Mouse (Mus musculus) forebrain, postnatal 0 days (tissue): ENCODE measurements around the gene Myo10. TPM values are rescaled to one million over a fixed set of nuclear protein-coding genes. Genes with fewer than 3 reads are reported as not detected.

ENCODE experiments used
- ATAC-seq: fragments of 200-750 bp; cut with Nextera tagmentation; 2 replicates; pipeline ENCODE4 v1.8.0; 2017; ENCODE audit warnings: mild to moderate bottlenecking, moderate library complexity
- DNase-seq: peaks from one replicate; pipeline ENCODE4 v3.0.0-alpha.2; 2015
- H3K27ac ChIP-seq: fragments of 300-500 bp; sonication (generic); 2 replicates; pipeline ENCODE4 v1.5.1; 2014; ENCODE audit warnings: low read depth, mild to moderate bottlenecking, antibody characterized with exemption, low read length, moderate library complexity, mixed read lengths
- H3K27me3 ChIP-seq: fragments of 300-500 bp; sonication (generic); 2 replicates; pipeline ENCODE4 v1.6.1; 2014; ENCODE audit warnings: mild to moderate bottlenecking, low read length, mixed read lengths; ENCODE audit not compliant: insufficient read depth
- H3K36me3 ChIP-seq: fragments of 300-500 bp; sonication (generic); 2 replicates; pipeline ENCODE4 v1.6.1; 2014; ENCODE audit warnings: mild to moderate bottlenecking, moderate library complexity; ENCODE audit not compliant: insufficient read depth
- H3K4me1 ChIP-seq: fragments of 300-500 bp; sonication (generic); 2 replicates; pipeline ENCODE4 v1.6.1; 2014; ENCODE audit warnings: antibody characterized with exemption; ENCODE audit not compliant: insufficient read depth
- H3K4me2 ChIP-seq: fragments of 300-500 bp; sonication (generic); 2 replicates; pipeline ENCODE4 v1.6.1; 2014; ENCODE audit warnings: low read depth, mild to moderate bottlenecking, moderate library complexity
- H3K4me3 ChIP-seq: fragments of 300-500 bp; sonication (generic); 2 replicates; pipeline ENCODE4 v1.5.1; 2014; ENCODE audit warnings: low read depth, low read length, mixed read lengths
- H3K9ac ChIP-seq: fragments of 300-500 bp; sonication (generic); 2 replicates; pipeline ENCODE4 v1.6.1; 2014; ENCODE audit warnings: mild to moderate bottlenecking
- H3K9me3 ChIP-seq: fragments of 300-500 bp; sonication (generic); 2 replicates; pipeline ENCODE4 v1.6.1; 2016; ENCODE audit warnings: low read length
- CTCF ChIP-seq: sonication (generic); IDR thresholded peaks from 2 replicates; pipeline ENCODE4 v1.5.1; 2016; ENCODE audit warnings: antibody characterized with exemption, control low read depth, low read depth
- WGBS: fragments of 180-500 bp; shearing (Covaris S2); extraction: QIAGEN DNeasy Blood & Tissue Kit; methylation state at CpG from one replicate; pipeline ENCODE4 v1.1.7; 2014; 5-methylcytosine and 5-hydroxymethylcytosine counted together
- polyA plus RNA-seq: library from polyadenylated mRNA; unstranded; fragments of >200 nt; fragmentation: Nextera tagmentation; extraction: Ambion mirVana; gene quantifications from 2 replicates; pipeline ENCODE4 v1.2.1, GENCODE M21; 2015
- total RNA-seq: library from RNA; depleted of rRNA; stranded (reverse); fragments of >200 nt; gene quantifications from 2 replicates; pipeline ENCODE4 v1.2.3, GENCODE M21; 2014

Gene Myo10
- total and polyA plus RNA-seq, 2 experiments from 2014 or later = 22.3 to 24.2 TPM

DNA sequence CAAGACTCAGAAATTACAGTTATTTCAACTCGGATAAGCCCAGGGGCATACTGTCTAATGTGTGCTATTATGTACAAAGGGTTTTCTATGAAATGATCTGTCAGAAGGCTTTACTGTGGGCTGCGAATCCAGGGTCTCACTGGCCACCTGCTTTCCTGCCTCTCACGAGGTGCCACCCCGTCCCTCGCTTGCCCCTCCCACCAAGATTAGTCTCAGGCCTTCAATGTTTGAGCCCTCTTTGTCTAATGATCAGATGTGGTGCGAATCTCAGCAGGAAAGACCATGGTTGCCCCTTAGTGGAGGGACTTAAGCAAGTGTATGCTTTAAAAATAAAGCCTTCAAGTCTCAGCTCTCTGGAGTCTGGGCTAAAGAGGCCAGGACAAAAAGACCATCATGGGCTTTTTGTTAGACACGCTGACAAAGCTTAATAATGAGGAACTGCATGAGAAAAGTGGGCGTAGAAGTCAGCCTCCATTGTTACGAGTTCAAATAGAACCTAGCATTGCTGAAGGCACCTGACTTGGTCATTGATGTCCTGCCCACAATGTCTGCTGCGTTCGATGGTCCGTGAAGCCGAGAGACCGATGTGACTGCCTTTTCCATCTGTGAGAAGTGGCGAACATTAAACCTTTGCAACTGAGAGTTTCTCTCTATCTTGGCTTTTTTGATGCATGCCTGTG lies 67.9 kb downstream of the Myo10 start:
- peak; percentile 59 for ATAC-seq

GRCm38 (mm10) chr15:25690746-25691105 lies 68.4 kb downstream of the Myo10 start:
- WGBS = 44% methylated on average over 4 of the region's 4 CpGs
- no peak overlapping the region for H3K4me2 ChIP-seq
- H3K9me3 ChIP-seq = no peaks in the 10 kb centered on the region
- no peaks in the 10 kb centered on the region for H3K4me1 ChIP-seq
- no peaks in the 10 kb centered on the region for H3K36me3 ChIP-seq
- H3K27ac ChIP-seq = no peak overlapping the region
- no peaks in the 10 kb centered on the region for H3K27me3 ChIP-seq
- H3K4me3 ChIP-seq = no peak overlapping the region
- no peak for DNase-seq
- no peak overlapping the region for H3K9ac ChIP-seq
- no peak for TF ChIP-seq CTCF
- ATAC-seq = no peak

More for the DNA sequence above, 67.9 kb downstream of the Myo10 start:
- Histone ChIP-seq H3K27ac (no peak overlapping the region), H3K9ac (no peak overlapping the region), H3K36me3 (no peaks in the 10 kb centered on the region), H3K4me2 (no peak overlapping the region), H3K4me3 (no peak overlapping the region), H3K9me3 (no peaks in the 10 kb centered on the region), H3K27me3 (no peaks in the 10 kb centered on the region), H3K4me1 (no peaks in the 10 kb centered on the region)
- 18% methylated on average over 15 of the region's 15 CpGs for WGBS
- TF ChIP-seq CTCF = peak; percentile 56
- no peak for DNase-seq

- no peaks in the 10 kb centered on the region for H3K9me3 ChIP-seq
- H3K4me2 ChIP-seq = no peak overlapping the region
- H3K27me3 ChIP-seq = no peaks in the 10 kb centered on the region
- no peak for ATAC-seq
- no peak overlapping the region for H3K27ac ChIP-seq
- WGBS = 50% methylated on average over 21 of the region's 21 CpGs
- H3K36me3 ChIP-seq = no peaks in the 10 kb centered on the region
- H3K9ac ChIP-seq = no peak overlapping the region
- TF ChIP-seq CTCF = no peak
- H3K4me3 ChIP-seq = no peak overlapping the region
- no peaks in the 10 kb centered on the region for H3K4me1 ChIP-seq
- no peak for DNase-seq
Observed at GRCm38 (mm10) chr15:25692254-25692950, 70.1 kb downstream of the Myo10 start.

GRCm38 (mm10) chr15:25693708-25694107 lies 71.4 kb downstream of the Myo10 start:
- Histone ChIP-seq H3K4me1 (no peaks in the 10 kb centered on the region), H3K27ac (no peak overlapping the region), H3K9ac (no peak overlapping the region), H3K4me3 (no peak overlapping the region), H3K4me2 (no peak overlapping the region), H3K36me3 (no peaks in the 10 kb centered on the region), H3K9me3 (no peaks in the 10 kb centered on the region), H3K27me3 (no peaks in the 10 kb centered on the region)
- 90% methylated on average over 11 of the region's 11 CpGs for WGBS
- DNase-seq (no peak), ATAC-seq (no peak)
- no peak for TF ChIP-seq CTCF

DNA sequence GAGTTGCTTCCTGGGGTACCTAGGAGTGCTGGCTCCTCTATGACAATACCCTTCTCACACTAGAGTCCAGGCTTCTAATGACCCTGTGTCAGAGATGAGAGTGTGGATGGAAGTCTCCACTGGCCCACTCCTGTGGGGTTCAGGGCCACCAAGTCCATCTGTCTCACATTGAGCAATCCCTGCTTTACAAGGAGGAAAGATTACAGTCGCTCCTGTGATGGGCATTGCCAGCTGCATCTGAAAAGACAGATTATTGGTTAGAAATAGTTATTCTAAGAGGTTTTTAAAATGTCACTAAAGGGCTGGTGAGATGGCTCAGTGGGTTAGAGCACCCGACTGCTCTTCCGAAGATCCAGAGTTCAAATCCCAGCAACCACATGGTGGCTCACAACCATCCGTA lies 72.4 kb downstream of the Myo10 start:
- H3K36me3 ChIP-seq = no peaks in the 10 kb centered on the region
- WGBS = 96% methylated on average over 4 of the region's 4 CpGs
- DNase-seq (no peak), ATAC-seq (no peak)
- no peaks in the 10 kb centered on the region for H3K27me3 ChIP-seq
- no peak overlapping the region for H3K4me3 ChIP-seq
- no peak overlapping the region for H3K27ac ChIP-seq
- no peak for TF ChIP-seq CTCF
- no peak overlapping the region for H3K4me2 ChIP-seq
- no peak overlapping the region for H3K9ac ChIP-seq
- H3K4me1 ChIP-seq = no peaks in the 10 kb centered on the region
- no peaks in the 10 kb centered on the region for H3K9me3 ChIP-seq

- no peak overlapping the region for H3K9ac ChIP-seq
- WGBS = 91% methylated on average over 3 of the region's 3 CpGs
- DNase-seq (no peak), ATAC-seq (no peak)
- no peak for TF ChIP-seq CTCF
- H3K27me3 ChIP-seq = no peaks in the 10 kb centered on the region
- no peaks in the 10 kb centered on the region for H3K9me3 ChIP-seq
- no peak overlapping the region for H3K4me3 ChIP-seq
- no peaks in the 10 kb centered on the region for H3K4me1 ChIP-seq
- no peak overlapping the region for H3K4me2 ChIP-seq
- no peak overlapping the region for H3K27ac ChIP-seq
- H3K36me3 ChIP-seq = no peaks in the 10 kb centered on the region
Observed at GRCm38 (mm10) chr15:25695253-25695652, 72.9 kb downstream of the Myo10 start.

DNA sequence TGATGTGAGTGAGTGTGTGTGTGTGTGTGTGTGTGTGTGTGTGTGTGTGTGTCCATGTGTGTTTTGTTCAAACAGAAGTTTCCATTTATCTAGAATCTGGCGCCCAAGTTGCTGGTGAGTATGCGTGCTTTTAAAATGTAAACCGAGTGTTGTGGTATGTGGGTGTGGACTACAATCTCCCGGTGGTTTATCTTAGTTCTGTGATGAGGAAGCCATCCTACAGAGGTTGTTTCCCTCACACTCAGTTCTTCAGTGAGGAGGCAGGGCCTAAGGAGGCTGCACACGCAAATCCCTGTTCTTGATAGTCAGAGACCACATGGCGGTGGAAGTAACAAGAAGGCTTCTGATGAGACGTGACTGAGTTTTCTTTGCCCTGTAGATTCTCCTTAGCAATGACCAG lies 73.6 kb downstream of the Myo10 start:
- no peak for ATAC-seq
- H3K4me2 ChIP-seq = no peak overlapping the region
- no peaks in the 10 kb centered on the region for H3K27me3 ChIP-seq
- H3K36me3 ChIP-seq = no peaks in the 10 kb centered on the region
- DNase-seq = no peak
- no peaks in the 10 kb centered on the region for H3K9me3 ChIP-seq
- H3K4me1 ChIP-seq = no peaks in the 10 kb centered on the region
- no peak overlapping the region for H3K27ac ChIP-seq
- no peak overlapping the region for H3K4me3 ChIP-seq
- 95% methylated on average over 7 of the region's 7 CpGs for WGBS
- no peak overlapping the region for H3K9ac ChIP-seq
- no peak for TF ChIP-seq CTCF
